Mouse (Mus musculus): ENCODE measurements around the gene Zbtb20. TPM values are rescaled to one million over a fixed set of nuclear protein-coding genes. Genes with fewer than 3 reads are reported as not detected.

The Zbtb20 gene
- total and polyA plus RNA-seq, 3 experiments, result 1.8 to 18.1 (median 6.6) TPM

- DNase-seq (ENCODE audit: low spot score) (no peak), ATAC-seq (ENCODE audit: extremely low read depth, insufficient number of reproducible peaks, low FRiP score, poor library complexity, severe bottlenecking) (no peak)
- Histone ChIP-seq H3K4me3 (ENCODE audit: low read depth, low read length) (no peak overlapping the region), H3K9me3 (replicated peaks) (no peaks in the 10 kb centered on the region), H3K27me3 (ENCODE audit: insufficient read depth, low read length) (peaks cover 8% of the 10 kb centered on the region), H3K36me3 (replicated peaks) (no peaks in the 10 kb centered on the region), H3K4me1 (ENCODE audit: insufficient read depth, low read depth, low read length) (no peaks in the 10 kb centered on the region)
- no peak for TF ChIP-seq GATA1 (IDR thresholded peaks at IDR 0.05; ENCODE audit: borderline replicate concordance, low read length)
- no peak for TF ChIP-seq POLR2AphosphoS5 (IDR thresholded peaks at IDR 0.05; ENCODE audit: insufficient replicate concordance, low read depth, low read length)
- no peak for TF ChIP-seq GATA2 (IDR thresholded peaks at IDR 0.05; ENCODE audit: borderline replicate concordance, low read depth, low read length)
- TF ChIP-seq CTCF (IDR thresholded peaks at IDR 0.05; ENCODE audit: low read depth, low read length), result no peak
- TF ChIP-seq TAL1 (conservative IDR thresholded peaks at IDR 0.05; ENCODE audit: low read depth, low read length), result no peak
Observed at GRCm38 (mm10) chr16:43549425-43550089, 673.9 kb downstream of the Zbtb20 start.

GRCm38 (mm10) chr16:43552443-43552842, 676.8 kb downstream of the Zbtb20 start:
- H3K36me3 ChIP-seq (replicated peaks), result no peaks in the 10 kb centered on the region
- no peaks in the 10 kb centered on the region for H3K4me1 ChIP-seq (ENCODE audit: insufficient read depth, low read depth, low read length)
- no peak for TF ChIP-seq TAL1 (conservative IDR thresholded peaks at IDR 0.05; ENCODE audit: low read depth, low read length)

GRCm38 (mm10) chr16:43557385-43557784, 681.7 kb downstream of the Zbtb20 start:
- no peak for TF ChIP-seq CTCF (IDR thresholded peaks at IDR 0.05; ENCODE audit: low read depth, low read length)
- Histone ChIP-seq H3K4me1 (ENCODE audit: insufficient read depth, low read depth, low read length) (no peaks in the 10 kb centered on the region), H3K4me3 (ENCODE audit: low read depth, low read length) (no peak overlapping the region), H3K27me3 (ENCODE audit: insufficient read depth, low read length) (peaks cover 2% of the 10 kb centered on the region; the same call in 1 of the 2 replicates), H3K36me3 (replicated peaks) (no peaks in the 10 kb centered on the region), H3K9me3 (replicated peaks) (no peaks in the 10 kb centered on the region)
- no peak for DNase-seq (ENCODE audit: low spot score)
- ATAC-seq (ENCODE audit: extremely low read depth, insufficient number of reproducible peaks, low FRiP score, poor library complexity, severe bottlenecking), result no peak

More at GRCm38 (mm10) chr16:43552443-43552842, 676.8 kb downstream of the Zbtb20 start:
- no peak for ATAC-seq (ENCODE audit: extremely low read depth, insufficient number of reproducible peaks, low FRiP score, poor library complexity, severe bottlenecking)
- no peak for DNase-seq (ENCODE audit: low spot score)
- Histone ChIP-seq H3K27me3 (ENCODE audit: insufficient read depth, low read length) (peaks cover 5% of the 10 kb centered on the region), H3K4me3 (ENCODE audit: low read depth, low read length) (no peak overlapping the region), H3K9me3 (replicated peaks) (no peaks in the 10 kb centered on the region)

- Histone ChIP-seq H3K4me3 (ENCODE audit: low read depth, low read length) (no peak overlapping the region), H3K36me3 (replicated peaks) (no peaks in the 10 kb centered on the region), H3K4me1 (ENCODE audit: insufficient read depth, low read depth, low read length) (no peaks in the 10 kb centered on the region), H3K9me3 (replicated peaks) (no peaks in the 10 kb centered on the region), H3K27me3 (ENCODE audit: insufficient read depth, low read length) (peaks cover 2% of the 10 kb centered on the region; the same call in 1 of the 2 replicates)
- DNase-seq (ENCODE audit: low spot score) (no peak), ATAC-seq (ENCODE audit: extremely low read depth, insufficient number of reproducible peaks, low FRiP score, poor library complexity, severe bottlenecking) (no peak)
- TF ChIP-seq CTCF (IDR thresholded peaks at IDR 0.05; ENCODE audit: low read depth, low read length), result no peak
- no peak for TF ChIP-seq GATA1 (IDR thresholded peaks at IDR 0.05; ENCODE audit: borderline replicate concordance, low read length)
- no peak for TF ChIP-seq POLR2AphosphoS5 (IDR thresholded peaks at IDR 0.05; ENCODE audit: insufficient replicate concordance, low read depth, low read length)
- no peak for TF ChIP-seq GATA2 (IDR thresholded peaks at IDR 0.05; ENCODE audit: borderline replicate concordance, low read depth, low read length)
- TF ChIP-seq TAL1 (conservative IDR thresholded peaks at IDR 0.05; ENCODE audit: low read depth, low read length), result no peak
Observed at GRCm38 (mm10) chr16:43561330-43561729, 685.6 kb downstream of the Zbtb20 start.

GRCm38 (mm10) chr16:43561956-43562355, 686.3 kb downstream of the Zbtb20 start:
- H3K4me3 ChIP-seq (ENCODE audit: low read depth, low read length), result no peak overlapping the region
- H3K9me3 ChIP-seq (replicated peaks), result no peaks in the 10 kb centered on the region
- no peaks in the 10 kb centered on the region for H3K4me1 ChIP-seq (ENCODE audit: insufficient read depth, low read depth, low read length)
- ATAC-seq (ENCODE audit: extremely low read depth, insufficient number of reproducible peaks, low FRiP score, poor library complexity, severe bottlenecking), result no peak
- DNase-seq (ENCODE audit: low spot score), result no peak
- TF ChIP-seq GATA2 (IDR thresholded peaks at IDR 0.05; ENCODE audit: borderline replicate concordance, low read depth, low read length) (no peak), TAL1 (conservative IDR thresholded peaks at IDR 0.05; ENCODE audit: low read depth, low read length) (no peak), CTCF (IDR thresholded peaks at IDR 0.05; ENCODE audit: low read depth, low read length) (no peak)
- peaks cover 2% of the 10 kb centered on the region; the same call in 1 of the 2 replicates for H3K27me3 ChIP-seq (ENCODE audit: insufficient read depth, low read length)
- no peaks in the 10 kb centered on the region for H3K36me3 ChIP-seq (replicated peaks)

GRCm38 (mm10) chr16:43565872-43566271, 690.2 kb downstream of the Zbtb20 start:
- no peak for DNase-seq (ENCODE audit: low spot score)

GRCm38 (mm10) chr16:43566511-43566910, 690.8 kb downstream of the Zbtb20 start:
- TF ChIP-seq POLR2AphosphoS5 (IDR thresholded peaks at IDR 0.05; ENCODE audit: insufficient replicate concordance, low read depth, low read length) (no peak), CTCF (IDR thresholded peaks at IDR 0.05; ENCODE audit: low read depth, low read length) (no peak), GATA1 (IDR thresholded peaks at IDR 0.05; ENCODE audit: borderline replicate concordance, low read length) (no peak), GATA2 (IDR thresholded peaks at IDR 0.05; ENCODE audit: borderline replicate concordance, low read depth, low read length) (no peak), TAL1 (conservative IDR thresholded peaks at IDR 0.05; ENCODE audit: low read depth, low read length) (no peak)
- ATAC-seq (ENCODE audit: extremely low read depth, insufficient number of reproducible peaks, low FRiP score, poor library complexity, severe bottlenecking) (no peak), DNase-seq (ENCODE audit: low spot score) (no peak)
- no peaks in the 10 kb centered on the region for H3K9me3 ChIP-seq (replicated peaks)
- no peaks in the 10 kb centered on the region for H3K4me1 ChIP-seq (ENCODE audit: insufficient read depth, low read depth, low read length)
- H3K27me3 ChIP-seq (ENCODE audit: insufficient read depth, low read length), result no peaks in the 10 kb centered on the region
- no peak overlapping the region for H3K4me3 ChIP-seq (ENCODE audit: low read depth, low read length)
- no peaks in the 10 kb centered on the region for H3K36me3 ChIP-seq (replicated peaks)

More at GRCm38 (mm10) chr16:43565872-43566271, 690.2 kb downstream of the Zbtb20 start:
- H3K4me1 ChIP-seq (ENCODE audit: insufficient read depth, low read depth, low read length), result no peaks in the 10 kb centered on the region
- no peaks in the 10 kb centered on the region for H3K9me3 ChIP-seq (replicated peaks)
- ATAC-seq (ENCODE audit: extremely low read depth, insufficient number of reproducible peaks, low FRiP score, poor library complexity, severe bottlenecking), result no peak
- no peak overlapping the region for H3K4me3 ChIP-seq (ENCODE audit: low read depth, low read length)
- H3K36me3 ChIP-seq (replicated peaks), result no peaks in the 10 kb centered on the region
- no peak for TF ChIP-seq GATA1 (IDR thresholded peaks at IDR 0.05; ENCODE audit: borderline replicate concordance, low read length)
- no peak for TF ChIP-seq TAL1 (conservative IDR thresholded peaks at IDR 0.05; ENCODE audit: low read depth, low read length)
- TF ChIP-seq CTCF (IDR thresholded peaks at IDR 0.05; ENCODE audit: low read depth, low read length), result no peak
- no peak for TF ChIP-seq GATA2 (IDR thresholded peaks at IDR 0.05; ENCODE audit: borderline replicate concordance, low read depth, low read length)
- TF ChIP-seq POLR2AphosphoS5 (IDR thresholded peaks at IDR 0.05; ENCODE audit: insufficient replicate concordance, low read depth, low read length), result no peak
- H3K27me3 ChIP-seq (ENCODE audit: insufficient read depth, low read length), result no peaks in the 10 kb centered on the region

Measured in G1E (cell line).